Mouse (Mus musculus): ENCODE measurements around the gene Armc10.
A peak's percentile ranks its signal among the peaks of the same experiment; 100 is the strongest.
"Not testable (repeated sequence)": the region's sequence is repeated elsewhere in the genome, so short reads cannot be mapped to it uniquely, and the experiment has no call there.

Armc10 gene

GRCm38 (mm10) chr5:21645439-21646132 is at the start of gene Armc10, which contains the start of gene Fbxl13:
Armc10 (plus strand) TSS chr5:21645813.
Fbxl13 (minus strand) TSS chr5:21645634.
- DNase-seq (ENCODE audit: low spot score): peak; percentile 71

- not testable (repeated sequence) for DNase-seq (ENCODE audit: low spot score)
Observed at GRCm38 (mm10) chr5:21599536-21599935, 46.1 kb upstream of the Armc10 start.

- DNase-seq (ENCODE audit: low spot score): no peak
Observed at GRCm38 (mm10) chr5:21599961-21600360, 45.7 kb upstream of the Armc10 start.

GRCm38 (mm10) chr5:21605936-21606335 is 39.7 kb upstream of the Armc10 start:
- no peak for DNase-seq (ENCODE audit: low spot score)

DNA sequence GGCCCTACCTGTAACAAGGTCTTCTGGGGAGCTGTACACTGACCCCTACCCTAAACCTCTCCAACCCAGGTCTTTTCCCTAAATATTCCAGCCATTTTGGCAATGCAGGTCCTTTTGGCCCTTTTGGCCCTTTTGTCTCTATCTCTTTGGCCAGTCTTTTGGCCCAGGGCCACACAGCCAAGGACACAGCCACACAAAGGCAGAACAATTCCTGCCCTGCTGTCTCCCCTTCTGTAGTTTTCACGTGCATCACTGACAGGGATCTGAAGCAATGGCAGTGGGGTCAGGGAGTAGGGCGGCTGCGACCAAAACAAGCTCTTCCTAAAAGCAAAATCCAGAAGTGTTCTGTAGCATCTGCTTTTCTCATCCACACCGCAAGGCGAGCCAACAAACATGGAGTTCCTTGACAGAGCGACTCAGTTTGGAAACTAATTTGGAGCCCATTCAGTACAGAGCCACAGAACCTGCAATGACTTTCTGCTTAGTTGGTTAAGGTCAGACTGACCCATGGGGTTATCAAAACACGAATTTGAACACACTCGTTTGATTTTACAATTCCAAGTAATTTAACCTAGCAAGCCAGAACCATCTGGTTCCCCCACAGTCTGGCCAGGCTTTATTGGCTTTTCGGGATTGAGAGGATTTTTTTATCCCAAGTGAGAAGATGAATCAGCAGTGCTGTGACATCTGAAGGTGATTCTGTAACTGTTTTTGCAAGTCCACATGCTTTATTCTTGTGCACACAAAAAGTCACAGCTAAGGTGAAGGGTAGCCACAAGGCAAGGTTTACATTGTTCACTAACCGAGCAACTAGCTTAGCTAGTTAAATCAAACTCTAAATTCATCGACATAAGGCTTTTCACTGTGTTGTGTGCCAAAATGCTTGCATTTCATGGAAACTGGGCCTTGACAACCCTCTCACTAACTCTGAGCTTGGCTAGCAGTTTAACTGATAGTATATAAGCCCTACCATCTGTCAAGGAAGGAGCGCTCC is 37.0 kb upstream of the Armc10 start:
- DNase-seq (ENCODE audit: low spot score): peak; percentile 24

- DNase-seq (ENCODE audit: low spot score): no peak
Observed at GRCm38 (mm10) chr5:21610996-21611395, 34.6 kb upstream of the Armc10 start.

DNA sequence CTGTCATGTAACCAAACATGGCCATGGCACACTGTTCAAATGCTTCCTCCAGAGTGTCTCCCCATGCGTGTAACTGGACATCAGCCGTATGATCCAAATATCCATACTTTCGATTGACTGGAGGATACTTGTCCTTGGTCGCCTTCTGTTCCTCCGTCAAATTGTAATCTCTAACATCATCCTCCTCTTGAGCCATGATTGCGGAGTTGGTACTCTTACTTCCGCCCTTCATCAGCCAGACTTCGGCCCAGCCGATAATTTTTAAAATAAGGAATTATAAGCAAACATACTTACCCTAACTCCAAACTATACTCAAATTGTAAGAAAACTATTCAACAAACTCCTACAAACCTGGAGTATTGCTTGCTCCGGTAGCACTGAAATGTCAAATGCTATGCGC is 31.3 kb upstream of the Armc10 start:
- not testable (repeated sequence) for DNase-seq (ENCODE audit: low spot score)

DNA sequence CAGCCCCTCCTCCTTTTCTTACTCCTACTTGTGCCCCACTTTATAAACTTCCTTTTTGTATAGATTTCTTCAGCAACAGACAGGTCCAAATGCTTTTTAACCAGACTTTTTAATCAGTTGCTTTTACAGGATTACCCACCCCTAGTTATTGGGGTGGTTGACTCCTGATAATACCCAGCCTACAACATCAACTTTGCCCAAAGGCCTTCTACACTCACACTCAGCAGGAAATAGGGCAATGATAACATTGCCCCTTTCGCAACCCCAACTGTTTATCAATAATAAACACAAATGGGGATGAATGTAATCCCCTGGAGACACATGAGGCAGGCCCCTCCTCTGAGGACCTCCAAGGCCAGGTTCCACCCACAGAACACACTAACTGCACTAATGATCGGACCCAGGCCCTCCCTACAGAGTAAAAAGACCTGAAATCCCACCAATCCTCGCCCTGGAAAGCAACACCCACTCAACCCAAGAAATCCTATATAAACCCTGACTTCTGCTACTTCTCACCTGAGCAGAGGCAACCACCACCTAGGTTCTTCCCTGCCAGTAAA is 29.1 kb upstream of the Armc10 start:
- DNase-seq (ENCODE audit: low spot score): no peak

DNA sequence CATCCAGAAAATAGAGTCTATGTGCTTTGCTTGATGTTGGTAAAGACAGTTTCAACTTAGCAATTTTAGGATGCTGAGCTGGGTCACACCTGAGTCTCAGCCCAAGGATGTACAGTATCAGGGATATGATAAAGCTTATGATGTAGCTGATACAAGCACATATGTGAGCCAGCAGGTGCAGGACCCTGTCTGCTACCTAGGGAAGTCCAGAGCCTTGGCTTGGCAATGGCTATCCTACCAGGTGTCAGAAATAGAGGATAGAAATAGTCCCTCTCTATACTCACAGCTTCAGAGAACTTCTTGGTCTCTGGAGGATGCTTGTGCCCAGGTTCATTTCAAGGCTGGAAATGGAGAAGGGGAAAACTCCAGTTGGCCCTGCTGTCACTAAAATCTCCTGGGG is 19.7 kb upstream of the Armc10 start:
- no peak for DNase-seq (ENCODE audit: low spot score)

GRCm38 (mm10) chr5:21640961-21641360 is 4.7 kb upstream of the Armc10 start:
- DNase-seq (ENCODE audit: low spot score): peak; percentile 39

GRCm38 (mm10) chr5:21643606-21644005 is 2.0 kb upstream of the Armc10 start:
- DNase-seq (ENCODE audit: low spot score): no peak

DNA sequence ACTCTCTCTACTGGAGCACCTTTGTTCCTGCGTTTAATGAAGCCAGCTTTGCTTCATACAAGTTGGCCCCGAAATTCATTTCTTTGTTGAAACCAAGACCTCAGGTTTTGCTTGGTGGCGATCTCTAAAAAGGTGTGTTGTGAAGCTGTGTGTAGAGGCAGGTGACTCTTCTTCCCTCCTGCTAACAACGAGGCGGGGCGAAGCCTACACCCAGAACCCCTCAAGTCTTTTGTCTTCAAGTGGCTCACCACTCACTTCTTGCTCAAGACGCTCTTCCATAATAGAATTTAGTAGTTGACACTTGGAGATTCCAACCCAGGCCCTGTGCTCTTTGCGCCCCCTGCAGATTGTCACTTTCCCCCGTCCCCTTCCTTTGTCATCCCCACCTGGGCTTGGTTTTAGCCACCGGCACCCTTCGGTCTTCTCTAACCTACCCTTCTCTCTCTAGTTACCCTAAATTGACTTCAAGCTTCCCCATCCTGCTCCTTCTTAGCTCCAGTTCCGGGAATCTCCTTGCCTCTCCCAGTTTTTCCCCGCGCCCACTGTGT is 648 bp upstream of the Armc10 start:
- DNase-seq (ENCODE audit: low spot score): no peak

- no peak for DNase-seq (ENCODE audit: low spot score)
Observed at GRCm38 (mm10) chr5:21646133-21646491, 499 bp downstream of the Armc10 start.

GRCm38 (mm10) chr5:21650736-21651135 is 5.1 kb downstream of the Armc10 start:
- no peak for DNase-seq (ENCODE audit: low spot score)

GRCm38 (mm10) chr5:21651885-21652612 is 6.4 kb downstream of the Armc10 start:
- no peak for DNase-seq (ENCODE audit: low spot score)

- no peak for DNase-seq (ENCODE audit: low spot score)
Observed at GRCm38 (mm10) chr5:21656912-21657311, 11.3 kb downstream of the Armc10 start.

DNA sequence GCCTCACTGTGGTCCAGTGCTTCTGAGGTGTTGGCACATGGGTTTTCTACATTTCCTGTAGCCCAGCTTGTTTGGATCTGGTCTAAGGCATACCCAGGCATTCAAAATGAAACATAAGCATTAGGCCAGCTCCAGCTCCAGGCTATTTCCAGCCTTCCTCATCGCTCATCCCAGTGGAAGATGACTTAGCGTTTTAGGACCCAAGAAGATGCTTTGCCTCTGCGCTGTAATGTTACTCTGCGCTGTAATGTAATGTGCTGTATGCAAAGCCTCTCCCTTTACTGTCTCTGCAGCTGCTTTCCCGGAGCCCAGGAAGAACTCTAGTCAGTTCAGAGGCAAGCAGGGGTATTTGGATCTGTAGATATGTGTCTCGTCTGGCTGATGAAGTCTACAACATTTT is 12.4 kb downstream of the Armc10 start:
- no peak for DNase-seq (ENCODE audit: low spot score)

DNA sequence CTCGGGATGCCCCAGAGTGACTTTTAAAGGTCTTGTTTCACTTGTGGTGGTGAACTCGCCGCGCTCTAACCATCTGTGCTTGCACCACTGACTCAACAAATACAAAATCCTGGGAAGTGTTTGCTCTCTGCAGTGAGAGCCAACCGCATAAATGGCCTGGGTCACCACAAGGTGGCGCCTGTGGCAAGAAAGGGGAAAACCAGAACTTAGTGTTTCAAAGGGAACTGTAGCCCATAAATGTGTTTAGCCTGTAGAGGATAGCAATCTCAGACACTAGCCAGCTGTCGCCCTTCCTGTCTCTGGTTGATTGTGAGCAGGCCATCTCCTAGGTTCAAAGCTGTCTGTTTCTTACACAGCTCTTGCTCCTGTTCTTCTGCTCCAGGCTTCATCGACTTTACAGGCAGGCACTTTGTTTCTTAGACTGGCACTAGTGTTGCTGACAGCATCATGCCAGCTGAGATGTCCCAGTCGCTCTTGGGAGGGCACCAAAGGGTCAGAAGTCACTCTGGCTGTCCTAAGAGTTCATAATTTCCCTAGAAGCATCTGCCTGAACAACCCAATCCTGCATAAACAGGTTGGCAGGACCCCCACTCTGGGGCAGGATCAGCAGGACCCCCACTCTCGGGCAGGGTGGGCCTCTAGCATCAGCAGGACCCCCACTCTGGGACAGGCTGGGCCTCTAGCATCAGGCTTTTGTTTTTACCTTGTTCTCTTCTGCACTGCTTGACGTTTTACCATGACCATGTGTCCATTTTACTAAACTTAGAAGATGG is 13.2 kb downstream of the Armc10 start:
- DNase-seq (ENCODE audit: low spot score): peak; percentile 63

- no peak for DNase-seq (ENCODE audit: low spot score)
Observed at GRCm38 (mm10) chr5:21660850-21661249, 15.2 kb downstream of the Armc10 start.

- DNase-seq (ENCODE audit: low spot score): no peak
Observed at GRCm38 (mm10) chr5:21663081-21663480, 17.5 kb downstream of the Armc10 start.

Data from layer of hippocampus, adult 9-10 months (tissue).